Mouse (Mus musculus): ENCODE measurements at regions not wholly inside any gene's neighbourhood (a gene's known extent, or its start where the extent isn't known, plus 50 kb on each side); places are given as distances from the start of the nearest gene placed in this dataset.

DNA sequence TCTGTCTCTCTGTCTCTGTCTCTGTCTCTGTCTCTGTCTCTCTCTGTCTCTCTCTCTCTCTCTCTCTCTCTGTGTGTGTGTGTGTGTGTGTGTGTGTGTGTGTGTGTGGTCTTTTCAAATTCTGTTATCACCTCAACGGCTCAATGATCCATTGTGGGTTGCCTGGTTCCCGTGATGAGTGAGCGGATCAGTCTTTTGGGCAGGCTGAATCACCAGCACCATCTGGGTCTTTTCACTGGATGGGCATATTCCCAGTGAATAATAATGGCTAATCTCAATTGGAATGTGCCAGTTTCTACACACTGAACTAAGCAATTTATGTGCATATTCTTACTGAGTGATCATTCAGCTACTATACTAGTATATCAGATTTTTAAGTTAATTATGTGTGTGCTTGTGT lies 216.4 kb downstream of the Lmx1a start:
- no peak for DNase-seq (ENCODE audit: low spot score in 2 of 2)

DNA sequence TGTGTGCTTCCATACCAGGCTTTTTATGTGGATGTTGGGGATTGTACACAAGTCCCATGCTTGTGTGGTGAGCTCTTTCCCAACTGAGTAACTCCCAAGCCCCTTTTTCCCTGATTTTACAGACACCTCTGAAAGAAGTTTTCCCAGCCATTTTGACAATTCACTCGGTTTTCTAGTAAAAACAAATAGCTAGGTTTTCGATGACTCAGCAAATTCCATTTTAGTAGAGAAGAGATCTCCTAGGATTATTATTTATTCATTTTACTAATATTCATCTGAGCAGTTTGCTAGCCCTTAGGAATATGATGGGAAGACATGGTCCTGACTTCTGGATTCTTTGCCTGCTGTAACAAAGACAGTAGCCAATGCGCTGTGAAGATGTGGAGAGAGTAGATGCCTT lies 223.0 kb downstream of the Lmx1a start:
- no peak for DNase-seq (ENCODE audit: low spot score in 2 of 2)

GRCm38 (mm10) chr1:167914982-167915561 lies 226.0 kb downstream of the Lmx1a start:
- DNase-seq (ENCODE audit: low spot score in 2 of 2), result peak; percentile 84 to 91

DNA sequence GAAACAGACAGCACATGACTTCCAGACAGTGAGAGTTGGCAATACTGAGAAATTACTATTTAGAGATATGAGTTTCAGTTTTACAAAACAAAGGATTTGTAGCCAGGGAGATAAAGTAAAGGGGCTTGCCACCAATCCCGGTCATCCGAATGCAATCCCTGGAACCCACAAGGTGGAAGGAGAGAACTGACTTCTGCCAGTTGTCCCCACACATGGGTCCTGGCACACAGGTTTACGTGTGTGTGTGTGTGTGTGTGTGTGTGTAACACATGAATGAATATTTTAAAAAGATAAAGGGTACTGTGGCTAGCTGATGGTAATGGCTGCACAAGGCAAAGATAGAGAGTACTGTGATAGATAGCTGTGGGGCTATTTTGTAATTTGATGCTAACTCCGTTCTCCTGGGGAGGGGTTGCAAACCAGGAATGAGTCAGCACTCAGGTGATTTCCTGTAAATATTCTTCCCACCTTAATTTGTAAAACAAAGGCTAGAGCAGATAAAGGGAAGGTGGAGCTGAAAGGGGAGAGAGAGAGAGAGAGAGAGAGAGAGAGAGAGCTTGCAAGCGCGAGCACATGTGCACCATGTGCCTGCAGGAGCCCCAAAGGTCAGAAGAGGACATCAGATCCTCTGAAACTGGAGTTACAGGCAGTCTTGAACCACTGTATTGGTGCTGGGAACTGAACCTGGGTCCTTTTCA lies 226.7 kb downstream of the Lmx1a start:
- DNase-seq (ENCODE audit: low spot score in 2 of 2), result no peak

- no peak for DNase-seq (ENCODE audit: low spot score in 2 of 2)
These were observed 233.9 kb downstream of the Lmx1a start for GRCm38 (mm10) chr1:167922917-167923316.

DNA sequence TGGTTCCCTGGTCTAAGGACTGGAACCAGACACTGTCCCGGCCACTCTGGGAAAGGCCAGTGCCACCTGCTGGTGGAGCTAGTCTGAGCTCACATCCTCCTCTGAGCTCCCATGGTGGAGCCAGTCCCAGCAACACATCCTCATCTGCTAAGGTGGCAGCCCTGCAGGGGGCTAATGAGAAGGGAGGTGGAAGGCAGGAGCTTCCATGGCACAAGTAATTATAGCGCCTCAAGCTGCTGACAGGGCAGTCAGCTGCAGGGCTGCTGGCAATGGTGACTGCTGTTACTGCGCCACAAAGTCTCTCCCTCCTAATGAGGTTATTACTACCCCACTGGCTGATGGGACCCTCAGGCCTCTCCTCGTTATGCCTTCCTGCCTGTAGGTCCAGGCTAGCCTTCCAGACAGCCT lies 239.0 kb downstream of the Lmx1a start:
- DNase-seq (ENCODE audit: low spot score in 2 of 2), result peak in 1 of 2 experiments; percentile 53

DNA sequence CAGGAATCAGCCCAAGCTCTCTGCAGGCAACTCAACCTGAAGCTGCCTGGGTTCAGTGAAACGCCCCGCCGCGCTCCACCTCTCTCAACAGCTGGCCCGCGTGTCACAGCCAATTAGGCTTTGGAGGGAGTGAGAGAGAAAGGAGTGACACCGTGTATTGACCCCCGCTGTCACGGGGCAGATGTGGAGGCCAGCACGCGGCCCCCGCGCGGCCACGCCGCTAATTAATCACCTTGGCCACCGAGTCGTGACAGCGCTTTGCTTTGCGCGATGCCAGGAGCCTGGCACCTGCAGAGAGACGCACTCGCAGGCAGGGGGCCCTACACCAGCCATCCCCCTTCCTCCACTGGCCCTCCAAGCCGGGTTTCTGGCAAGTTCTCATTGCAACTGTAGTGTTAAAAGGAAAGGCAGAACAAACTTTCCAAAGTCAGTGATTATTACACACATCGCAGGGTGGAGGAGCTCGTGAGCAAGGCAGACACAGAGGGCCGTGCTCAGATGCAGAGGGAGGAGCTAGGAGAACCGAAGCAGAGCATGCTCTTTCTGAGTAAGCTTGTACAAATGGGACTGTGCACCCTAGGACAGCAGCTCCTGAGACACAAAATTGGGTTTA lies 240.8 kb downstream of the Lmx1a start:
- DNase-seq (ENCODE audit: low spot score in 2 of 2), result no peak

GRCm38 (mm10) chr1:167932088-167932487 lies 243.1 kb downstream of the Lmx1a start:
- DNase-seq (ENCODE audit: low spot score in 2 of 2), result peak in 1 of 2 experiments; percentile 47

GRCm38 (mm10) chr1:167936726-167937125 lies 247.7 kb downstream of the Lmx1a start:
- no peak for DNase-seq (ENCODE audit: low spot score in 2 of 2)

GRCm38 (mm10) chr1:167938176-167938575 lies 249.1 kb downstream of the Lmx1a start:
- DNase-seq (ENCODE audit: low spot score in 2 of 2), result no peak

DNA sequence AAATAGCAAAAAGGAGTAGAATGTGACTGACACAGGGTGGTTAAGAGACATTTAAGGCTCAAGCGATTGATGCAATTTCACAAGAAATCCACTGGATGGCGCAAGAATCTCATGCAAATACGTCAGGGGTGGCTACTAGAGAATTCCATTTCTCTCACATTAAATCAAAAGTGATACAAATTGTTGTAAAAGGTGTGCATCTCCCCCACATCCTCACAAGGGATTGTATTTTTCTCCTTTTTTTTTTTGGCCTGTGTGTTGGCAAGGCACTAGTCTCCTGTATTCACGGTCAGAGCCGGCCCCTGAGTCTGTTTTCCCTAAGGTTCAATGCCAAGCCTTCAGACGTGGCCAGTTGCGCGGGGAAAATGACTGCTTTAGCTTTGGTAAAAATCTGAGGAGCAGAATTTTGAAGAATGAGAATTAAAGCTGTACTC lies 253.0 kb downstream of the Lmx1a start:
- no peak for DNase-seq (ENCODE audit: low spot score in 2 of 2)

GRCm38 (mm10) chr1:167943121-167943520 lies 254.1 kb downstream of the Lmx1a start:
- DNase-seq (ENCODE audit: low spot score in 2 of 2), result no peak

GRCm38 (mm10) chr1:167945615-167946252 lies 256.7 kb downstream of the Lmx1a start:
- DNase-seq (ENCODE audit: low spot score in 2 of 2), result no peak

- DNase-seq (ENCODE audit: low spot score in 2 of 2), result no peak
These were observed 258.8 kb downstream of the Lmx1a start for GRCm38 (mm10) chr1:167947866-167948265.

DNA sequence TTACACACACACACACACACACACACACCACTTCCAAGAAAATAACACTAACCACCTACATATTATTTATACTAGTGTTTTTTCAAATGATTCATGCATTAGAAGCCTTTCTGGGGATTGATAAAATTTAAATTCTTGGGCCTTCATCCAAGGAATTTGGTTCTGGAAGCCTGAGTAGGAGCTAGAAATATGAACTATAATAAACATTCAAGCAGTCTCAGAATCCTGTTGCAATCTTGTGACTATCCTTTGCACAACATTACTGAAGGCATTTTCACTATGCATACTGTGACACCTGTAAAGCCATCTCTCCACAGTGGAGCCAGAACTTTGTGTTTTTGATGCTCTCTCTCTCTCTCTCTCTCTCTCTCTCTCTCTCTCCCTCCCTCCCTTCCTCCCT lies 262.7 kb downstream of the Lmx1a start:
- DNase-seq (ENCODE audit: low spot score in 2 of 2), result no peak

DNA sequence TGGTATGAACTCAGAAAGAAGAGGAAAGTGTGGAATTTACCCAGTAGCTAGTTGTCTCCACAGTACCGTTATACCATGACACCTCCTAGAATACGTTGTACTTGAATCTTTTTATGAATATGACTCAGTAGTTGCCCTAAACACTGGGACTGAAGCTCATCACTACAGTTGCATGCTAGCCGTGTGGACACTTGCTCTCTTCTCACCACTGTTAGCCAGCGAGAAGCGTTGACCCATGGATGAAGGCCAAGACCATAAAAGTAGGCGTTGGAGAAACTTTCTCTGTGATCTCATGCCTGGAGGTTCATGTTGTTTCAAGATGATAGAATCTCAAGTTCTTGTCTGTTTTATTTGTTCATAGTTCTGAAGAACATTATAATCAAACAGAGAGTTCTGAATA lies 269.5 kb downstream of the Lmx1a start:
- no peak for DNase-seq (ENCODE audit: low spot score in 2 of 2)

DNA sequence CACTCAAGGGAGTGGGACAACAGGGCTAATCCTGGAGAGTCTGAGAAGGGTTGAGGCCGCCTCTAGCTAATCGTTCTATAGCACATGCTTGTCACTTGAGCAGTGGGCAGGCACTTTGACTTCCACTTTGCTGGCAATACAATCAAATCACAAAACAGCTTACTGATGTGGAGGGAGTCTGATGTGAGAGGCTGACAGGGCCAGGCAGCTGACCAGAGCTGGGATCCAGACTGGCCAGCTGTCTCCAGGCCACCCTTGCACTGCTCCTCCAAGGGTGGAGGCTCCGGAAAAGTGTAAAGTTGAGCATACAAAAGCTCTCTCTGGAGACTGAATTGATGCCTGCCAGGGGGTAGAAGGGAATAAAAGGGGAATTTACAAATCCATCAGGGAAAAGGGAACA lies 280.5 kb downstream of the Lmx1a start:
- no peak for DNase-seq (ENCODE audit: low spot score in 2 of 2)

- DNase-seq (ENCODE audit: low spot score in 2 of 2), result no peak
These were observed 280.9 kb downstream of the Lmx1a start for GRCm38 (mm10) chr1:167969985-167970384.

DNA sequence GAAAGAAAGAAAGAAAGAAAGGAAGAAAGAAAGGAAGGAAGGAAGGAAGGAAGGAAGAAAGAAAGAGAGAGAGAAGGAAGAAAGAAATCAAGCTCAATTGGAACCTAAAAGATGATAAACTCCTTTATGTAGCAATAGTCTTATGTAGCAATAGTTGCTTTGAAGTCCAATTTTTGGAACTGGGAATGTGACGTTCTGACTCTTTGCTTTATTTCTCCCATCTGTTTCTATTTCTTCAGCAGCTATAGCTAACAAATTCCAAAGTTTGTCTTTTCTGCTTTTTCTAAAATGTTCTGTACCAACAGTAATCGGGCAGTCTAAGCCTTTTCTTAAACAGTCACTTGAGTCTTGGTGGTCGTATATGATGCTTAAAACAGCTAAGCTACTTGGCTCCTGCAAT lies 287.7 kb downstream of the Lmx1a start:
- no peak for DNase-seq (ENCODE audit: low spot score in 2 of 2)

DNA sequence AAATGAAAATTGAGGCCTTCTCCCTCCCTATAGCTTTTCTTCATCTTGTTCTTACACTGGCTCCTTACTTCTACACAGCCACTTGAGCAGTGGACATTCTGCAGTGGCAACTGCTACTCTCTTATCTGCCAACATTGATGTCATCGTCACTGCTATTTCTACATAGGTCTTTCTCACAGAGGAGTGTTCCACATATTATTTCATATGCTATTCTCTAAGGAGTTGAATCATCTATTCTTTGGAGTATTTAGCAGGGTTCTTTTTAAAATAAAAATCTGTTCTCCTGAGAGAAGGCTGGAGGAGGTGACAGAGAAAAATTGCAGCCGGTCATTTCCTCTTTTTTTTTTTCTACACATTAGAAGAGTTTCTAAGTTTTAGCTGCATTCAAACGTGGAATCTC lies 290.1 kb downstream of the Lmx1a start:
- DNase-seq (ENCODE audit: low spot score in 2 of 2), result no peak

- DNase-seq (ENCODE audit: low spot score in 2 of 2), result no peak
These were observed 290.6 kb downstream of the Lmx1a start for GRCm38 (mm10) chr1:167979588-167979987.

- no peak for DNase-seq (ENCODE audit: low spot score in 2 of 2)
These were observed 292.3 kb downstream of the Lmx1a start for GRCm38 (mm10) chr1:167981292-167981691.

DNA sequence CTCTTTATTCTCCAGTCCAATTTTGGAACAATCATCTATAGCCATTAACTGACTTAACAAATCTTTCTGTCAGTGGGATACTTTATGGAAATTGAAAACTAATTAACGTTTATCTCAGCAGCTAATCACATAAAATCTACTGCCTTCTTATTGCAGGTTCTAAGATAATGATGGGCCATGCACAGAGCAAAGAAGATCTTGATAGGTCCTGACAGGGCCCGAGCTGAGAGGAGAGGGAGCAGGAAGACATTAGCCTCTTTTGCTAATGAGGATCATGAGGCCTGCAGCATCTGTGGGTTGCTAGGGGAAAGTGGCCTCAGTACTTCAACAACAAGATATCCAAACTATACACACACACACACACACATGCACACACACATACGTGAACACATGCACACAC lies 318.4 kb downstream of the Lmx1a start:
- no peak for DNase-seq (ENCODE audit: low spot score in 2 of 2)

Measured in cerebellum, postnatal 4 days (tissue).